Mouse (Mus musculus) lung, embryonic 16.5 days (tissue): ENCODE data around the gene Klhl31. TPM values are rescaled to one million over a fixed set of nuclear protein-coding genes. Genes with fewer than 3 reads are reported as not detected.

ENCODE experiments used
- ATAC-seq: fragments of 200-750 bp; cut with Nextera tagmentation; 2 replicates; pipeline ENCODE4 v1.8.0; 2017; ENCODE audit warnings: low read depth, mild to moderate bottlenecking, moderate library complexity
- H3K27ac ChIP-seq: fragments of 300-500 bp; sonication (generic); 2 replicates; pipeline ENCODE4 v1.5.1; 2014; ENCODE audit warnings: mild to moderate bottlenecking, control low read depth, low read length
- H3K27me3 ChIP-seq: fragments of 300-500 bp; sonication (generic); 2 replicates; pipeline ENCODE4 v1.6.1; 2014; ENCODE audit warnings: low read depth, low read length, mixed read lengths; ENCODE audit not compliant: control insufficient read depth, insufficient read depth
- H3K36me3 ChIP-seq: fragments of 300-500 bp; sonication (generic); 2 replicates; pipeline ENCODE4 v1.6.1; 2014; ENCODE audit warnings: low read length; ENCODE audit not compliant: control insufficient read depth, insufficient read depth
- H3K4me1 ChIP-seq: fragments of 300-500 bp; sonication (generic); replicated peaks from 2 replicates; pipeline ENCODE4 v1.6.1; 2014; ENCODE audit warnings: low read length, mixed read lengths; ENCODE audit not compliant: control insufficient read depth, insufficient read depth
- H3K4me2 ChIP-seq: fragments of 300-500 bp; sonication (generic); 2 replicates; pipeline ENCODE4 v1.6.1; 2014; ENCODE audit warnings: low read depth, low read length, control low read depth
- H3K4me3 ChIP-seq: fragments of 300-500 bp; sonication (generic); 2 replicates; pipeline ENCODE4 v1.5.1; 2014; ENCODE audit warnings: mild to moderate bottlenecking, low read length, control low read depth
- H3K9ac ChIP-seq: fragments of 300-500 bp; sonication (generic); 2 replicates; pipeline ENCODE4 v1.6.1; 2014; ENCODE audit warnings: low read length, control low read depth
- H3K9me3 ChIP-seq: fragments of 300-500 bp; sonication (generic); 2 replicates; pipeline ENCODE4 v1.6.1; 2016; ENCODE audit warnings: low read length; ENCODE audit not compliant: control insufficient read depth
- WGBS: fragments of 180-500 bp; shearing (Covaris S2); extraction: QIAGEN DNeasy Blood & Tissue Kit; methylation state at CpG from one replicate; pipeline ENCODE4 v1.1.7; 2014; 5-methylcytosine and 5-hydroxymethylcytosine counted together
- polyA plus RNA-seq: library from polyadenylated mRNA; unstranded; fragments of >200 nt; fragmentation: Nextera tagmentation; extraction: Ambion mirVana; gene quantifications from 2 replicates; pipeline ENCODE4 v1.2.1, GENCODE M21; 2015

The Klhl31 gene
- polyA plus RNA-seq, 1 experiment from 2014 or later = 1.5 TPM

GRCm38 (mm10) chr9:77620482-77620881, 15.8 kb upstream of the Klhl31 start:
- Histone ChIP-seq H3K9ac (no peak overlapping the region), H3K4me1 (peaks cover 4% of the 10 kb centered on the region; the same call in 1 of the 2 replicates), H3K27me3 (no peaks in the 10 kb centered on the region), H3K4me2 (no peak overlapping the region), H3K9me3 (no peaks in the 10 kb centered on the region), H3K4me3 (no peak overlapping the region), H3K27ac (no peak overlapping the region), H3K36me3 (no peaks in the 10 kb centered on the region)
- no peak for ATAC-seq
- 25% methylated on average over 2 of the region's 2 CpGs for WGBS

DNA sequence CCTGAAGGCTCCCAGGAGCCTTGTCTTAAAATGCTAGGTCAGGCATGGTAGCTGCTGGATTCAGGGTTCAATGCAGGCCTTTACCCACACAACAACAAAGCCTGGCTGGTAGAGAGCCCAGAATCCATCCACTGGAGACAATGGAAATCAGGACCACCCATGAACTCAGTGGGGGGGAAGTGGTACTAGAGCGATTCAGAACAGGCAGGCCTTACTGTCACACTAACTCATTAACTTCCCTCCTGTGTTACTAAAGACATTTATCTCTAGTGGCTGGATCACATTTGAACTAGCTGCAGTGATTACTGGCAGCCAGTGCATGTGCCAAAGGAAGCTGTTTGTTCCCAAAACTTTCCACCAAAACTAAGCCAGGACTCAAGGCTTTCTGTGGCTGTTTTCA, 13.4 kb upstream of the Klhl31 start:
- 55% methylated on average over 1 of the region's 1 CpGs for WGBS
- Histone ChIP-seq H3K4me1 (peaks cover 4% of the 10 kb centered on the region; the same call in 1 of the 2 replicates), H3K9me3 (no peaks in the 10 kb centered on the region), H3K36me3 (no peaks in the 10 kb centered on the region), H3K9ac (no peak overlapping the region), H3K4me2 (no peak overlapping the region), H3K27me3 (no peaks in the 10 kb centered on the region), H3K4me3 (no peak overlapping the region), H3K27ac (no peak overlapping the region)
- no peak for ATAC-seq

- Histone ChIP-seq H3K27me3 (no peaks in the 10 kb centered on the region), H3K4me1 (peaks cover 4% of the 10 kb centered on the region; the same call in 1 of the 2 replicates), H3K36me3 (no peaks in the 10 kb centered on the region), H3K4me3 (no peak overlapping the region), H3K9ac (no peak overlapping the region), H3K4me2 (no peak overlapping the region), H3K9me3 (no peaks in the 10 kb centered on the region), H3K27ac (no peak overlapping the region)
- no peak for ATAC-seq
- 83% methylated on average over 6 of the region's 6 CpGs for WGBS
Observed at GRCm38 (mm10) chr9:77623318-77624050, 12.8 kb upstream of the Klhl31 start.

- Histone ChIP-seq H3K36me3 (no peaks in the 10 kb centered on the region), H3K4me1 (peaks cover 4% of the 10 kb centered on the region; the same call in 1 of the 2 replicates), H3K4me3 (no peak overlapping the region), H3K27ac (no peak overlapping the region), H3K9me3 (no peaks in the 10 kb centered on the region), H3K4me2 (no peak overlapping the region), H3K9ac (no peak overlapping the region), H3K27me3 (no peaks in the 10 kb centered on the region)
- ATAC-seq = no peak
- 85% methylated on average over 5 of the region's 5 CpGs for WGBS
Observed at GRCm38 (mm10) chr9:77624171-77624570, 12.1 kb upstream of the Klhl31 start.

DNA sequence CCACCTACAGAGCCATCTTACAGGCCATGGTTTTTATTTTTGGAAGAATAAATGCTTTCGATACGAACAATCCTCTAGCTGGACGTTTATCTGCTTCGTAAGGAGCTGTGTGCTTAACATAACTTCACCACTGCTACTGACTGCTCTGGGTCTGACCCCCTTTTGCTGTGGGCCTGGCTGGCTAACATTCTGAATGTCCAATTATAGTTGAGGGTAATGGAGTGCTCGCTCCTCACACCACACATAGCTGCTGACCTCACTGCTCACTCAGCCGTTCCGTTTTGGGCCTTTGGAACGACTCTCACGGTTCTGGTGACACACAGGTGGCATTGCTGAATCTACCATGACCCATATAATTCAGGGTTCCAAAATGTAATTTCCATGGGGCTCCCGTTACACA, 7.6 kb upstream of the Klhl31 start:
- H3K36me3 ChIP-seq = no peaks in the 10 kb centered on the region
- no peak overlapping the region for H3K4me2 ChIP-seq
- 79% methylated on average over 10 of the region's 10 CpGs for WGBS
- no peak overlapping the region for H3K4me3 ChIP-seq
- 0 out of 2 replicates have a peak, but pooled peaks cover 5% of the 10 kb centered on the region for H3K4me1 ChIP-seq
- H3K9me3 ChIP-seq = no peaks in the 10 kb centered on the region
- ATAC-seq = no peak
- H3K9ac ChIP-seq = no peak overlapping the region
- no peak overlapping the region for H3K27ac ChIP-seq
- no peaks in the 10 kb centered on the region for H3K27me3 ChIP-seq

GRCm38 (mm10) chr9:77629708-77630107, 6.6 kb upstream of the Klhl31 start:
- 40% methylated on average over 5 of the region's 5 CpGs for WGBS

DNA sequence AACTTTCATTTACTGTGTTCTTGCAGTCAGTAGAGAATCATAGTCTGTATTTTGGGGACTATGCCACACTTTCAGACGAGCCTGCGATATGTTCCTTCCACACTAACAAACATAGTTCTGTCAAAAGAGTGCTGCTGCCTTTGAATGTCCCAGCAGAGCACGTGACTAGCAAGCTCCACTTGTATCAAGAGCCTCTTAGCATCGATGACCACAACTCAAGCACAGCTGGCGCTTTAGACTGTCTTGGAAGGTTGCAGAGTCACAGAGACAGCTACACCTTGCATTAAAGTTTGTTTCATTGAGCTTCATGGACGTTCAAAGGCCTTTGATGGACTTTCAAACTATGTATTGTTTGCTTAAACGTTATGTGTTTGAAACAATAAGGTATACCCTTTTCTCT, 5.5 kb upstream of the Klhl31 start:
- no peaks in the 10 kb centered on the region for H3K27me3 ChIP-seq
- H3K4me2 ChIP-seq = no peak overlapping the region
- no peak overlapping the region for H3K27ac ChIP-seq
- H3K9ac ChIP-seq = no peak overlapping the region
- H3K4me1 ChIP-seq = 0 out of 2 replicates have a peak, but pooled peaks cover 5% of the 10 kb centered on the region
- 53% methylated on average over 7 of the region's 7 CpGs for WGBS
- H3K36me3 ChIP-seq = no peaks in the 10 kb centered on the region
- no peaks in the 10 kb centered on the region for H3K9me3 ChIP-seq
- no peak overlapping the region for H3K4me3 ChIP-seq
- ATAC-seq = peak; percentile 67

More at GRCm38 (mm10) chr9:77629708-77630107, 6.6 kb upstream of the Klhl31 start:
- H3K36me3 ChIP-seq = no peaks in the 10 kb centered on the region
- ATAC-seq = no peak
- no peaks in the 10 kb centered on the region for H3K9me3 ChIP-seq
- no peak overlapping the region for H3K27ac ChIP-seq
- H3K4me3 ChIP-seq = no peak overlapping the region
- H3K9ac ChIP-seq = no peak overlapping the region
- no peaks in the 10 kb centered on the region for H3K27me3 ChIP-seq
- H3K4me2 ChIP-seq = no peak overlapping the region
- 0 out of 2 replicates have a peak, but pooled peaks cover 5% of the 10 kb centered on the region for H3K4me1 ChIP-seq

DNA sequence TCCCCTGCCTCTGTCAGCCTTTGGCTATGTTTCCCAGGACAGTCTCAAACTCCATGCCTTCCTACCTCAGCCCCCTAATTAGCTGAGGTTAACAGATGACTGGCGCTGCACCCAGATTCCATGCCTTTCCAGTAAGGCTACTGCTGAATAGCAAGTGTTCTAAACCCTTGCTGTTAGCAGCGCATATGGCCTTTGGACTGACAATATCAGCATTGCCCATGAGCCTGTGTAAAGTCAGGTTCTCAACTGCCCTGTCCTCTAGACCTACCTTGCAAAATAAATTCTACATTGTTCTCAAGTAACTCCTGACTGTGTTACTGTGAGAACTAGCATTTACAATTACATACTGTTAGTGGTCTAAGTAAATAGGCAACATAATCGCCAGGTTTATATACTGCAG, 3.9 kb upstream of the Klhl31 start:
- Histone ChIP-seq H3K9ac (no peak overlapping the region), H3K36me3 (no peaks in the 10 kb centered on the region), H3K27me3 (no peaks in the 10 kb centered on the region), H3K4me3 (no peak overlapping the region), H3K4me1 (0 out of 2 replicates have a peak, but pooled peaks cover 6% of the 10 kb centered on the region), H3K9me3 (no peaks in the 10 kb centered on the region), H3K27ac (no peak overlapping the region), H3K4me2 (no peak overlapping the region)
- 83% methylated on average over 3 of the region's 3 CpGs for WGBS
- ATAC-seq = no peak

DNA sequence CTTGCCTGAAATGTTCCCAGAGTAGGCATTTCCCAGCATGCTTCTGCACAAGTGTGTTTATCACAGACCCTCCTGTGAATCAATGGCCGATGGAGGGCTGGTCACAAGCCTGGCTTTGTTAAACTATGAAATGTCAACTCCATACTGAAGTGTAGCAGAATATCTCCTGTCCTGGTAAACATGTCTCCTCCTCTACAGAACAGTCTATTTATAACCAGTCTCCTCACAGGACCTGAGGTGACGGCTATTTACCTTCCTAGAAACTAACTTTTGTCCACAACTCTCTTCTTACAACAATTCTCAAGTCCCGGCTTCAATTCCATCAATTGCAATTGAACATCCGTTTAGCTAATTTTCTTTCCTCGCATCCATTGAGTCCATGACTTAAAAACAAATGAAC, 297 bp upstream of the Klhl31 start:
- no peaks in the 10 kb centered on the region for H3K9me3 ChIP-seq
- H3K4me2 ChIP-seq = no peak overlapping the region
- WGBS = 56% methylated on average over 5 of the region's 5 CpGs
- no peaks in the 10 kb centered on the region for H3K27me3 ChIP-seq
- no peak overlapping the region for H3K9ac ChIP-seq
- H3K4me3 ChIP-seq = no peak overlapping the region
- H3K4me1 ChIP-seq = 0 out of 2 replicates have a peak, but pooled peaks cover 4% of the 10 kb centered on the region
- H3K27ac ChIP-seq = no peak overlapping the region
- ATAC-seq = no peak
- H3K36me3 ChIP-seq = no peaks in the 10 kb centered on the region
